Mouse (Mus musculus) CH12.LX (cell line): Measurements from ENCODE around the gene Prrc2a.
"Not testable (repeated sequence)": the region's sequence is repeated elsewhere in the genome, so short reads cannot be mapped to it uniquely, and the experiment has no call there.

Source experiments
- CTCF ChIP-seq, 2 experiments: IDR thresholded peaks in 1 of 2; conservative IDR thresholded peaks in 1 of 2; 2 replicates each; pipeline ENCODE4 v1.5.1; 2011 to 2012; ENCODE audit warnings: low read depth in 2 of 2, low read length in 2 of 2, improper control_type of control experiment in 1 of 2, inconsistent platforms in 1 of 2, mild to moderate bottlenecking in 1 of 2, moderate library complexity in 1 of 2
- KAT2A ChIP-seq: IDR thresholded peaks from 2 replicates; pipeline ENCODE4 v1.6.1; 2012; ENCODE audit warnings: low read length, improper control_type of control experiment, inconsistent platforms; ENCODE audit not compliant: insufficient replicate concordance
- MAFK ChIP-seq: IDR thresholded peaks from 2 replicates; pipeline ENCODE4 v1.6.1; 2011; ENCODE audit warnings: low read length, improper control_type of control experiment; ENCODE audit not compliant: insufficient replicate concordance
- POLR2A ChIP-seq: IDR thresholded peaks from 2 replicates; pipeline ENCODE4 v1.6.1; 2011; ENCODE audit warnings: low read depth, mild to moderate bottlenecking, improper control_type of control experiment, low read length
- RCOR1 ChIP-seq: conservative IDR thresholded peaks from 2 replicates; pipeline ENCODE4 v1.6.1; 2012; ENCODE audit warnings: low read depth, mild to moderate bottlenecking, inconsistent platforms, low read length, improper control_type of control experiment
- SMC3 ChIP-seq: IDR thresholded peaks from 2 replicates; pipeline ENCODE4 v1.6.1; 2011; ENCODE audit warnings: low read depth, low read length, improper control_type of control experiment

DNA sequence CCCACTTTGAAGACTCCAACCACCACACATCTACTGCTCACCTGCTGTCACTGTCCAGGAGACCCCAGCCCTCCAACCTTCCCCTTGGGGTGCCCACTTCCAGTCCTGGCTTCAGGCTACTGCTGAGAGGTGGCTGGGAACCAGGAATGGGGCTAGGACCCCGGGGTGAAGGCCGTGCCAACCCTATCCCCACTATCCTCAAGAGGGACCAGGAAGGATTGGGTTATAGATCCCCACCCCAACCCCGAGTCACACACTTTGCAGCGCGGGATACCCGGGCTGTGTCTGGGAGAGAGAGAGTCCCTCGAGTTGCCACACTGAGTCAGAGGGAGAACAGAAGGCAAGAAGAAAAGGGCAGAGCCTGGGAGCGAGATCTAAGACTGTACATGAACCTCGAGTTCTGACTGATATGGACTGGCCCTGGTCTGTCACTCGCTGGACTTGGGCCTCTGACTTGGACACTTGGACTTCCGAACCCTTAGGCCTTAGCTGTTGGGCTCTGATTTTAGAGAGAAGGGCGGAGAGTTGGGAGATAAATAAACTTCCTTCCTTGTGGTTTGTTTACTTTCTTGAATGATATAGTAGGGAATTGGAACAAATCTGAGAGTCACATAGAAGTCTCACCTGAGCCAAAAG lies 40.3 kb downstream of the Prrc2a start:
- TF ChIP-seq CTCF (conservative IDR thresholded peaks at IDR 0.05 in 1 of 2, IDR thresholded peaks at IDR 0.05 in 1 of 2; ENCODE audit: low read depth in 2 of 2, low read length in 2 of 2); KAT2A; POLR2A; MAFK; RCOR1; SMC3: not testable (repeated sequence)
